Mouse (Mus musculus) ES-E14 (cell line): ENCODE data around the gene Vash1. TPM values are rescaled to one million over a fixed set of nuclear protein-coding genes. Genes with fewer than 3 reads are reported as not detected.

Experiments used
- DNase-seq: peaks from one replicate; pipeline ENCODE4 v3.0.0-alpha.2; 2013; ENCODE audit warnings: low read depth, low spot score
- H3K27ac ChIP-seq: 2 replicates; pipeline ENCODE4 v1.5.1; 2012; ENCODE audit warnings: low read depth, mild to moderate bottlenecking, low read length, moderate library complexity, mixed read lengths; ENCODE audit not compliant: poor library complexity, insufficient read depth, severe bottlenecking
- H3K36me3 ChIP-seq: 2 replicates; pipeline ENCODE4 v1.6.1; 2012; ENCODE audit warnings: mild to moderate bottlenecking, low read length, moderate library complexity, mixed read lengths; ENCODE audit not compliant: control insufficient read depth, poor library complexity, insufficient read depth, severe bottlenecking
- H3K4me1 ChIP-seq, 2 experiments: fragments of 150-350 bp in 1 of 2; sonication (generic) in 1 of 2; 2 replicates each; pipeline ENCODE4 v1.6.1; 2012; ENCODE audit warnings: low read length in 2 of 2, mild to moderate bottlenecking in 1 of 2, mixed read lengths in 1 of 2; ENCODE audit not compliant: control insufficient read depth in 2 of 2, insufficient read depth in 2 of 2, poor library complexity in 1 of 2
- H3K4me3 ChIP-seq, 2 experiments: fragments of 150-350 bp in 1 of 2; sonication (generic) in 1 of 2; 2 replicates each; pipeline ENCODE4 v1.5.1; 2012; ENCODE audit warnings: low read length in 2 of 2, low read depth in 1 of 2, mild to moderate bottlenecking in 1 of 2, mixed read lengths in 1 of 2; ENCODE audit not compliant: insufficient read depth in 1 of 2, poor library complexity in 1 of 2, severe bottlenecking in 1 of 2
- H3K9ac ChIP-seq: 2 replicates; pipeline ENCODE4 v1.6.1; 2012; ENCODE audit warnings: low read depth, mild to moderate bottlenecking, low read length, mixed read lengths; ENCODE audit not compliant: poor library complexity, insufficient read depth, severe bottlenecking
- H3K9me3 ChIP-seq: fragments of 150-350 bp; sonication (generic); 2 replicates; pipeline ENCODE4 v1.6.1; 2012; ENCODE audit warnings: low read depth, mild to moderate bottlenecking, low read length; ENCODE audit not compliant: control insufficient read depth, insufficient read depth
- CHD2 ChIP-seq: IDR thresholded peaks from 2 replicates; pipeline ENCODE4 v1.6.1; 2014; ENCODE audit warnings: mild to moderate bottlenecking, low read depth, low read length, inconsistent platforms
- HCFC1 ChIP-seq: IDR thresholded peaks from 2 replicates; pipeline ENCODE4 v1.6.1; 2012; ENCODE audit warnings: low read length, inconsistent platforms, borderline replicate concordance; ENCODE audit not compliant: insufficient read depth
- MAFK ChIP-seq: IDR thresholded peaks from 2 replicates; pipeline ENCODE4 v1.6.1; 2014; ENCODE audit warnings: mild to moderate bottlenecking, low read depth, low read length, inconsistent platforms; ENCODE audit not compliant: insufficient read depth
- ZC3H11A ChIP-seq: IDR thresholded peaks from 2 replicates; pipeline ENCODE4 v1.6.1; 2012; ENCODE audit warnings: low read depth, mild to moderate bottlenecking, inconsistent platforms, low read length, borderline replicate concordance
- ZNF384 ChIP-seq: IDR thresholded peaks from 2 replicates; pipeline ENCODE4 v1.6.1; 2012; ENCODE audit warnings: low read depth, low read length, inconsistent platforms
- in situ Hi-C, 2 experiments: fragments of 600-800 bp; cut with MboI; formaldehyde crosslinking; loops; one replicate each; pipeline ENCODE4 v1.15.1; 2025; ENCODE audit warnings: low sequenced_read_pairs in 2 of 2, inconsistent platforms in 1 of 2; ENCODE audit not compliant: unreplicated experiment in 2 of 2
- total RNA-seq: library from RNA; depleted of rRNA; stranded (reverse); fragments of 300-350 nt; gene quantifications from 2 replicates; pipeline ENCODE4 v1.2.3, GENCODE M21; 2012

Gene Vash1
- total RNA-seq, 1 experiment: 4.0 TPM

- no peak for DNase-seq
- no peaks in the 10 kb centered on the region for H3K9me3 ChIP-seq
- in situ Hi-C loops: no loop called here
- H3K9ac ChIP-seq: no peak overlapping the region
- TF ChIP-seq ZC3H11A (no peak), HCFC1 (no peak), CHD2 (no peak), MAFK (no peak)
- H3K36me3 ChIP-seq: peaks cover 5% of the 10 kb centered on the region
- H3K4me1 ChIP-seq: peaks cover 0 to 4% of the 10 kb centered on the region in 2 experiments; a peak in 1 of 4 replicates
- no peak overlapping the region for H3K4me3 ChIP-seq
- H3K27ac ChIP-seq: no peak overlapping the region
These were observed 19.5 kb downstream of the Vash1 start for GRCm38 (mm10) chr12:86697996-86698395.

- H3K9ac ChIP-seq: no peak overlapping the region
- no peak for DNase-seq
- H3K27ac ChIP-seq: no peak overlapping the region
- in situ Hi-C loops: no loop called here
- peaks cover 7% of the 10 kb centered on the region for H3K36me3 ChIP-seq
- TF ChIP-seq CHD2 (no peak), MAFK (no peak), ZNF384 (no peak), HCFC1 (no peak), ZC3H11A (no peak)
- H3K4me1 ChIP-seq: peaks cover 0 to 4% of the 10 kb centered on the region in 2 experiments; a peak in 1 of 4 replicates
- H3K4me3 ChIP-seq: no peak overlapping the region
- no peaks in the 10 kb centered on the region for H3K9me3 ChIP-seq
These were observed 20.0 kb downstream of the Vash1 start for GRCm38 (mm10) chr12:86698537-86698936.

DNA sequence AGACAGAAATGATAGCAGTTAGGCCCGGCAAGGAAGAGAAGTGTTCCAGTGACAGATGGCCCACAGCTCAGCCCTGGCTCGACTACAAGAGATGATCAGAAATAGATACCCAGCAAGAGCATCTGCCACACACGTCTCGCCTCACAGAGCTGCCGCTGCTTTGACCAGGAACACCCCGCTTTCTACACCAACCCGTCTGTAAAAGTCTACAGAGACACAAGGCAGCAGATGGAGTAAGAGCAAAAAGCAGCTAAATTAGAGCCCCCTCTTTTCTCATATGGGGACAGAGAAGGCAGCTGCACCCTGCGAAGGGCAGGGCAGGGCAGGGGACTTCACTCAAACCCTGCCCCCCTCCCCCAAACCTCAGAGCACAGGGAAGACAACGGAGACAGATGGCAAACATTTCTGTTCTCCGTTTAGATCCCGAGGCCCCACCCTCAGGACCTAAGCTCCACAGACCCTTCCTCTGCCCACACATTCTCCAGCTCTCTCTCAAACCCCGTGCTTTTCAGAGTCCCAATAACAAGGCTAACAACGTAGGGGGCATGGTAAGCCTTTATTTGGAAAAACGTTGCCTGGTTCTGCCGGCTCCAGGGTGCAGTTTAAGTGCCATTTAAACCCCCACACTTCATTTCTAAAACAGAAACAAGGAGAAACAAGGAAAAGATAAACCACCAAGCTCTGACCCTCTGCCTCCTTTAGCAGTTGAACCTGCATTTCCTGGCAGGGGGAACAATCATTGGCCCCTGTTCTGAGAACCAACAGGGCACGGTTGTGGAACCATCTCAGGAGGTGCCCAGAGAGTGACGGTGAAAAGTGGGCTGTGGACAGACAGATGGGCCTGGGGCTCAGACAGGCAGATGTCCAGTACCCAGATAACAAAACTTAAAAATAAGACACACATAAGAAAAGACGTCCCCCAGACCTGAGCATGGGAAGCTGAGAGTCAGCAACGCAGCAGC is 21.7 kb downstream of the Vash1 start:
- H3K36me3 ChIP-seq: peaks cover 7% of the 10 kb centered on the region
- no peak overlapping the region for H3K4me3 ChIP-seq
- no peak overlapping the region for H3K9ac ChIP-seq
- no peaks in the 10 kb centered on the region for H3K9me3 ChIP-seq
- TF ChIP-seq MAFK: no peak
- no peak for TF ChIP-seq CHD2
- no peak for TF ChIP-seq ZC3H11A
- no peak for TF ChIP-seq HCFC1
- no peak for TF ChIP-seq ZNF384
- in situ Hi-C loops: no loop called here
- H3K4me1 ChIP-seq: peaks cover 0 to 4% of the 10 kb centered on the region in 2 experiments; a peak in 1 of 4 replicates
- H3K27ac ChIP-seq: no peak overlapping the region
- no peak for DNase-seq

GRCm38 (mm10) chr12:86700927-86701310 is 22.4 kb downstream of the Vash1 start:
- peaks cover 7% of the 10 kb centered on the region for H3K36me3 ChIP-seq
- in situ Hi-C loops: no loop called here
- H3K27ac ChIP-seq: no peak overlapping the region
- no peak for DNase-seq
- H3K4me3 ChIP-seq: no peak overlapping the region
- H3K9me3 ChIP-seq: no peaks in the 10 kb centered on the region
- peaks cover 0 to 4% of the 10 kb centered on the region in 2 experiments; a peak in 1 of 4 replicates for H3K4me1 ChIP-seq
- no peak for TF ChIP-seq ZC3H11A
- no peak for TF ChIP-seq HCFC1
- no peak for TF ChIP-seq MAFK
- TF ChIP-seq CHD2: no peak
- TF ChIP-seq ZNF384: no peak
- H3K9ac ChIP-seq: no peak overlapping the region
